In the genomic region with DNA sequence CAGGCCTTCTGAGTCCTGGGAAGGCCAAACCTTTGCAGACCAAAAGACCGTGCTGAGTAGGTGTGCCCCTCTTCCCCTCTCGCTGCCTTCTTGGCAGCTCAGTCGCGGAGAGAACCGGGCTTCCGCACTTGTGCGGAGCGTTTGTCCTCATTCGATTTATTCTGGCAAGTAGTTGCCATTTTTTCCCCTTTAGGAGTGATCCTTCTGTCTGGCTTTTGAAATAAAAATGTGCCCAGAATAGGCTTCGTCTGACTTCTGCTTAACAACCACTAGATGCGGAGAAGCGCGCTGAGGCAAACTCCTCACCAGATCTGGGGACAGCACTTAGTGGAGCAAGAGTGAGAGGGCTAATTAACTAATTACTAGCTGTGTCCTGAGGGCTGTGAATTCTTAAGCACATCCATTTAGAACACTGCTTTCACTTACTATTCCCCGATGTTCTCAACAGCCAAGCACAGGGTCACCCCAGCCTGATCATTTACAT, we compare ENCODE assay signal across 8 mouse cellular contexts. TPM values are rescaled to one million over a fixed set of nuclear protein-coding genes. Genes with fewer than 3 reads are reported as not detected.
DNase-seq lines count a peak whose midpoint lies in the region; ATAC-seq and TF ChIP-seq lines count a peak whose summit lies in the region.

No protein-coding gene starts in this region.

- no peak overlapping the region for H3K27ac ChIP-seq in bone marrow, adult 2 months (ENCODE audit: control insufficient read depth, insufficient read depth, low read depth, low read length, poor library complexity)
- H3K27ac ChIP-seq in hindbrain, embryonic 10.5 days: peak overlapping the region; percentile 82

- no peak for TF ChIP-seq CTCF in bone marrow, adult 2 months (IDR thresholded peaks at IDR 0.05; ENCODE audit: control insufficient read depth, insufficient read depth, low read length)

- peak; percentile 63 for ATAC-seq in megakaryocyte-erythroid progenitor cell, adult 5-6 weeks (replicated peaks; ENCODE audit: low FRiP score, low TSS enrichment, poor library complexity, severe bottlenecking)

- peaks cover 87% of the 10 kb centered on the region for H3K27me3 ChIP-seq in erythroblast, embryonic 14.5 days (ENCODE audit: control insufficient read depth)
- H3K27me3 ChIP-seq in hindbrain, embryonic 10.5 days (ENCODE audit: insufficient read depth, poor library complexity, severe bottlenecking): peaks cover 95% of the 10 kb centered on the region

- no peak for TF ChIP-seq POLR2A in bone marrow, adult 2 months (IDR thresholded peaks at IDR 0.05; ENCODE audit: borderline replicate concordance, control insufficient read depth, low read depth, low read length)

- peak; percentile 51 for DNase-seq in layer of hippocampus, adult 11-12 months (ENCODE audit: low spot score)
- DNase-seq in layer of hippocampus, adult 9-10 months (ENCODE audit: low spot score): no peak
- no peak for DNase-seq in hindbrain, embryonic 10.5 days (ENCODE audit: low spot score)
- peak; percentile 54 to 56 for DNase-seq in left cerebral cortex, postnatal 25 days (ENCODE audit: low spot score in 2 of 2)
- DNase-seq in testis, postnatal 10 days (ENCODE audit: low spot score): peak; percentile 51

- H3K36me3 ChIP-seq in erythroblast, embryonic 14.5 days (ENCODE audit: control insufficient read depth): no peaks in the 10 kb centered on the region
- no peaks in the 10 kb centered on the region for H3K36me3 ChIP-seq in hindbrain, embryonic 10.5 days

- no peaks in the 10 kb centered on the region for H3K9me3 ChIP-seq in erythroblast, embryonic 14.5 days (ENCODE audit: control insufficient read depth, low read length)
- H3K9me3 ChIP-seq in hindbrain, embryonic 10.5 days: no peaks in the 10 kb centered on the region

- 2% methylated on average over 14 of the region's 14 CpGs for WGBS in bone marrow, adult 2 months
- WGBS in hindbrain, embryonic 10.5 days: 1% methylated on average over 14 of the region's 14 CpGs

- peak overlapping the region; percentile 42 for H3K4me3 ChIP-seq in bone marrow, adult 2 months (replicated peaks; ENCODE audit: control insufficient read depth, low read depth, low read length)
- peak overlapping the region; percentile 31 for H3K4me3 ChIP-seq in erythroblast, embryonic 14.5 days (replicated peaks)
- H3K4me3 ChIP-seq in hindbrain, embryonic 10.5 days: peak overlapping the region; percentile 57

- intact Hi-C loops in left cerebral cortex, postnatal 25 days (cut with DNase I): loop anchor here (2.0 to 10.0 kb wide), 3 partner anchors 15 to 624 kb away; partner anchors contain the start of genes Nfia and Tm2d1

- no peaks in the 10 kb centered on the region for H3K4me1 ChIP-seq in bone marrow, adult 2 months (ENCODE audit: control insufficient read depth, insufficient read depth, low read length)
- no peaks in the 10 kb centered on the region; the same call in 1 of the 2 replicates for H3K4me1 ChIP-seq in erythroblast, embryonic 14.5 days (ENCODE audit: control insufficient read depth)
- peaks cover 33% of the 10 kb centered on the region for H3K4me1 ChIP-seq in hindbrain, embryonic 10.5 days (replicated peaks)

RNA-seq across cellular contexts. Expression of gene Nfia, which starts 14.5 kb away (rescaled TPM):
- 5.8 and 6.1 TPM in 2 replicates for polyA plus RNA-seq in bone marrow, adult 2 months (2011; ENCODE audit: insufficient read depth, insufficient read length, low replicate concordance, missing spikeins)
- polyA plus RNA-seq in erythroblast, embryonic 14.5 days (2012): 0.01 and 0.08 TPM in 2 replicates
- polyA plus RNA-seq in hindbrain, embryonic 10.5 days (2016; fragmentation: Nextera tagmentation; extraction: Ambion mirVana): 10.9 and 17.5 TPM in 2 replicates
- total RNA-seq in left cerebral cortex, postnatal 25 days (2021): 10 to 100 TPM; 63.0 to 73.6 TPM
- total RNA-seq in megakaryocyte-erythroid progenitor cell, adult 5-6 weeks (2014; fragmentation: Nextera tagmentation): 136 and 212 TPM in 2 replicates
- total RNA-seq in megakaryocyte-erythroid progenitor cell, adult 5-6 weeks (2017): 16.7 and 33.0 TPM in 2 replicates

RNA-seq across cellular contexts. Expression of gene E130114P18Rik, which starts 19.9 kb away (rescaled TPM):
- polyA plus RNA-seq in bone marrow, adult 2 months (2011; ENCODE audit: insufficient read depth, insufficient read length, low replicate concordance, missing spikeins): not detected in 2 replicates
- not detected in 2 replicates for polyA plus RNA-seq in erythroblast, embryonic 14.5 days (2012)
- polyA plus RNA-seq in hindbrain, embryonic 10.5 days (2016; fragmentation: Nextera tagmentation; extraction: Ambion mirVana): 12.7 and 18.4 TPM in 2 replicates
- total RNA-seq in left cerebral cortex, postnatal 25 days (2021): 1 to 10 TPM; 6.0 to 6.5 TPM
- not detected in 2 replicates for total RNA-seq in megakaryocyte-erythroid progenitor cell, adult 5-6 weeks (2014; fragmentation: Nextera tagmentation)
- total RNA-seq in megakaryocyte-erythroid progenitor cell, adult 5-6 weeks (2017): not detected in 2 replicates

Comparison
In these comparisons a context has a peak if more than half of its experiments do, and no peak if none do; other contexts are left out.
1. DNase-seq: peak in layer of hippocampus, adult 11-12 months (single experiment), left cerebral cortex, postnatal 25 days (2 of 2) and testis, postnatal 10 days (single experiment); none in layer of hippocampus, adult 9-10 months (single experiment) and hindbrain, embryonic 10.5 days (single experiment).
2. Peak in every context shown above with its lines, with median percentiles within 50 percentile points of each other: H3K4me3 ChIP-seq.